Mouse (Mus musculus) MEL (cell line): ENCODE measurements at regions not wholly inside any gene's neighbourhood (a gene's known extent, or its start where the extent isn't known, plus 50 kb on each side); places are given as distances from the start of the nearest gene placed in this dataset.

Experiments used
- CHD2 ChIP-seq: IDR thresholded peaks from 2 replicates; pipeline ENCODE4 v1.6.1; 2011; ENCODE audit warnings: low read length, improper control_type of control experiment
- CTCF ChIP-seq, 3 experiments: IDR thresholded peaks in 2 of 3; conservative IDR thresholded peaks in 1 of 3; 2 replicates each; pipeline ENCODE4 v1.5.1; 2011 to 2012; ENCODE audit warnings: low read length in 3 of 3, low read depth in 2 of 3, mild to moderate bottlenecking in 2 of 3, improper control_type of control experiment in 1 of 3, inconsistent platforms in 1 of 3, mixed read lengths in 1 of 3, moderate library complexity in 1 of 3; ENCODE audit not compliant: control insufficient read depth in 1 of 3, insufficient read depth in 1 of 3, poor library complexity in 1 of 3, severe bottlenecking in 1 of 3
- EP300 ChIP-seq, 2 experiments: IDR thresholded peaks; 2 replicates each; pipeline ENCODE4 v1.6.1; 2011; ENCODE audit warnings: improper control_type of control experiment in 2 of 2, low read length in 2 of 2, low read depth in 1 of 2, mild to moderate bottlenecking in 1 of 2
- GABPA ChIP-seq: IDR thresholded peaks from 2 replicates; pipeline ENCODE4 v1.6.1; 2012; ENCODE audit warnings: low read depth, mild to moderate bottlenecking, inconsistent platforms, low read length, improper control_type of control experiment, moderate library complexity
- MAFK ChIP-seq: IDR thresholded peaks from 2 replicates; pipeline ENCODE4 v1.6.1; 2011; ENCODE audit warnings: low read depth, mild to moderate bottlenecking, low read length, improper control_type of control experiment, borderline replicate concordance
- NRF1 ChIP-seq: IDR thresholded peaks from 2 replicates; pipeline ENCODE4 v1.6.1; 2014; ENCODE audit warnings: low read depth, mild to moderate bottlenecking, inconsistent platforms, low read length, improper control_type of control experiment, moderate library complexity; ENCODE audit not compliant: poor library complexity, insufficient read depth, severe bottlenecking
- POLR2A ChIP-seq, 2 experiments: IDR thresholded peaks; 2 replicates each; pipeline ENCODE4 v1.6.1; 2011 to 2012; ENCODE audit warnings: low read length in 2 of 2, mild to moderate bottlenecking in 2 of 2, control low read depth in 1 of 2, improper control_type of control experiment in 1 of 2, low read depth in 1 of 2, moderate library complexity in 1 of 2; ENCODE audit not compliant: control insufficient read depth in 1 of 2, insufficient read depth in 1 of 2, poor library complexity in 1 of 2
- POLR2AphosphoS2 ChIP-seq: IDR thresholded peaks from 2 replicates; pipeline ENCODE4 v1.6.1; 2011; ENCODE audit warnings: low read length, improper control_type of control experiment
- UBTF ChIP-seq: IDR thresholded peaks from 2 replicates; pipeline ENCODE4 v1.6.1; 2012; ENCODE audit warnings: low read depth, mild to moderate bottlenecking, inconsistent platforms, low read length, improper control_type of control experiment, moderate library complexity, borderline replicate concordance; ENCODE audit not compliant: insufficient read depth
- ZC3H11A ChIP-seq: IDR thresholded peaks from 2 replicates; pipeline ENCODE4 v1.6.1; 2012; ENCODE audit warnings: low read depth, mild to moderate bottlenecking, inconsistent platforms, low read length, improper control_type of control experiment

DNA sequence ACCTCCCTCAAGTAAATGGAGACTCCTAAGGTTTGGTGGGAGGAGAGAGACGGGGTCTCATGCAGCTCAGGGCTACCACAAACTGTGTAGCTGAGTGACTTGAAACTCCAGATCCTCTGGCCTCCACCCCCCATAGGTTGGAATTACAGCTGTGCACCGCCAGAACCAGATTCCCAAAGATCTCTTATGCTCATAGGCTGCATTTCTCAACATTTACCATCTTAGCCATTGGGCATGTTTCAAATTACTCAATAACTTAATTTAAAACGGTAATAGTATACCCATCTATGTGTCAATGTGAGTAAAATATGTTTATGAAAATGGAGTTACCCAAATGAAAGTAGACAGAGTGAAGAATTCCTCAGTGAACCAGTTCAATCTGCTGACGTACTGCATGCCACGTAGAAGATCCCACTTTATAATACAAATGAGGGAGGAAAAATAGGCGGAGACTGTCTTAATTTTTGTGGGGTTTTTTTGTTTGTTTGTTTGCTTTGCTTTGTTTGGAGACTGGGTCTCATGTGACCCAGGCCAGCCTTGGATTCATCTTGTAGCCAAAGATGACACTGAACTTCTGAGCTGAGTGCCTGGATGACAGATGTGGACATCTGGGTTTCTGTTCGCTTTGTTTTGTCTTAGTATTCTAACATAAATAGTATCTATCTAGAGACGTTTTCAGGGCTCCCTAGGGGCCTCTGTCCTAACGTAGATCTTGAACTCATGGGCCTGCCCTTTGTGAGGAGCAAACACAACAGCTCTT is 79.1 kb downstream of the Rhob start:
- TF ChIP-seq NRF1 = no peak
- TF ChIP-seq CHD2 = no peak
- TF ChIP-seq POLR2AphosphoS2 = no peak
- no peak for TF ChIP-seq ZC3H11A
- no peak for TF ChIP-seq CTCF (IDR thresholded peaks at IDR 0.05 in 2 of 3, conservative IDR thresholded peaks at IDR 0.05 in 1 of 3; ENCODE audit: control insufficient read depth in 1 of 3, insufficient read depth in 1 of 3, low read depth in 2 of 3, low read length in 3 of 3, poor library complexity in 1 of 3, severe bottlenecking in 1 of 3)
- TF ChIP-seq EP300 (IDR thresholded peaks at IDR 0.05; ENCODE audit: low read depth in 1 of 2, low read length in 2 of 2) = no peak
- TF ChIP-seq POLR2A (IDR thresholded peaks at IDR 0.05; ENCODE audit: control insufficient read depth in 1 of 2, insufficient read depth in 1 of 2, low read depth in 1 of 2, low read length in 2 of 2, poor library complexity in 1 of 2) = no peak
- TF ChIP-seq MAFK = no peak
- TF ChIP-seq UBTF = no peak
- no peak for TF ChIP-seq GABPA
